Mouse (Mus musculus) midbrain, embryonic 13.5 days (tissue): ENCODE data around the gene Sfxn1. TPM values are rescaled to one million over a fixed set of nuclear protein-coding genes. Genes with fewer than 3 reads are reported as not detected.

ENCODE experiments used
- ATAC-seq: fragments of 200-750 bp; cut with Nextera tagmentation; 2 replicates; pipeline ENCODE4 v1.8.0; 2017; ENCODE audit warnings: mild to moderate bottlenecking, moderate TSS enrichment, moderate library complexity
- H3K27ac ChIP-seq: fragments of 300-500 bp; sonication (generic); 2 replicates; pipeline ENCODE4 v1.5.1; 2015; ENCODE audit warnings: inconsistent platforms, mild to moderate bottlenecking, moderate library complexity
- H3K27me3 ChIP-seq: fragments of 300-500 bp; sonication (generic); 2 replicates; pipeline ENCODE4 v1.6.1; 2015; ENCODE audit warnings: mild to moderate bottlenecking, inconsistent platforms
- H3K36me3 ChIP-seq: fragments of 300-500 bp; sonication (generic); 2 replicates; pipeline ENCODE4 v1.6.1; 2015; ENCODE audit warnings: mild to moderate bottlenecking, inconsistent platforms
- H3K4me1 ChIP-seq: fragments of 300-500 bp; sonication (generic); replicated peaks from 2 replicates; pipeline ENCODE4 v1.6.1; 2015; ENCODE audit warnings: inconsistent platforms
- H3K4me2 ChIP-seq: fragments of 300-500 bp; sonication (generic); replicated peaks from 2 replicates; pipeline ENCODE4 v1.6.1; 2015; ENCODE audit warnings: moderate library complexity, mild to moderate bottlenecking, inconsistent platforms
- H3K4me3 ChIP-seq: fragments of 300-500 bp; sonication (generic); replicated peaks from 2 replicates; pipeline ENCODE4 v1.5.1; 2015; ENCODE audit warnings: mild to moderate bottlenecking, inconsistent platforms
- H3K9ac ChIP-seq: fragments of 300-500 bp; sonication (generic); replicated peaks from 2 replicates; pipeline ENCODE4 v1.6.1; 2015; ENCODE audit warnings: mild to moderate bottlenecking, inconsistent platforms
- H3K9me3 ChIP-seq: fragments of 300-500 bp; sonication (generic); 2 replicates; pipeline ENCODE4 v1.6.1; 2016; ENCODE audit warnings: mild to moderate bottlenecking, inconsistent platforms
- WGBS: fragments of 180-500 bp; shearing (Covaris S2); methylation state at CpG from one replicate; pipeline ENCODE4 v1.1.7; 2015; 5-methylcytosine and 5-hydroxymethylcytosine counted together
- polyA plus RNA-seq: library from polyadenylated mRNA; unstranded; fragments of >200 nt; fragmentation: Nextera tagmentation; extraction: Ambion mirVana; gene quantifications from 2 replicates; pipeline ENCODE4 v1.2.1, GENCODE M21; 2015

Sfxn1 gene
- polyA plus RNA-seq, 1 experiment from 2014 or later = 82.2 TPM

DNA sequence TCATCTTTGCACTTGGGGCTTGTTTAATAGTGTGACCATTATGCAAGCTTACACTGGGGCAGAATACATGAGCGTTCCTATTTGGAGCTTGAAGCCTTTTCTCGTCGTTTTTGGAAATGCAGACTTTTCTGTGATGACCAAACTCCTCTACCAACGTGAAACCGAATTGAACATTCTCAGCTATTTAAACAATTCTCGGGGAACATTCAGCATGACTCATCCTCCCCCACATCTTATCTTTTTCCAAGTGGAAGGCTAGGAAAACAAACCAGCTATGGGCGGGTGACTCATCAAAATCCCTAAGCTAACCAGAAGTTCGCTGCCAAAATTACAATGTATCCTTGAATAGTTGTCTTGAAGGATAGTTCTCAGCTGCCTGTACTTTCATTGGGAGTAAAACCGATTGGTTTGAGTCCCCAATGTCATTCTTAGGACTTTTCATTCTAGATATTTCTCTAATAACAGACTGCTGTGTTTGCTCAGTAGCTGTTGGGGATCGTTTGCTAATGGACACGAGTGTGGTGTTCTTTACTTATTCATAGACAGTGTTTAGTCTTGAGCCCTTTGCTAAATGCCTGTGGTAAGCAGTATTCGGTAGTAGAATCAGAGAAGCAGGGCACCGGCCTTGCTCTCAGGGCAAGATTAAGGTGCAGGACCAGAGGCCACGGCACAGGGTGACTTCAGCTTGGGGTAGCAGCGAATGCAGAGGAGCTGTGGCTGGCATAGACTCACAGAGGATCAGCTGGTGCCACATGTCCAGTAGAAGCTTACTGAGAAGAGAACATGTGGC is 29.6 kb downstream of the Sfxn1 start:
- H3K4me3 ChIP-seq = no peak overlapping the region
- no peak overlapping the region for H3K4me2 ChIP-seq
- H3K36me3 ChIP-seq = peaks cover 47% of the 10 kb centered on the region
- no peaks in the 10 kb centered on the region for H3K9me3 ChIP-seq
- no peak overlapping the region for H3K27ac ChIP-seq
- H3K9ac ChIP-seq = no peak overlapping the region
- 94% methylated on average over 15 of the region's 15 CpGs for WGBS
- H3K4me1 ChIP-seq = peaks cover 11% of the 10 kb centered on the region
- H3K27me3 ChIP-seq = no peaks in the 10 kb centered on the region
- no peak for ATAC-seq

DNA sequence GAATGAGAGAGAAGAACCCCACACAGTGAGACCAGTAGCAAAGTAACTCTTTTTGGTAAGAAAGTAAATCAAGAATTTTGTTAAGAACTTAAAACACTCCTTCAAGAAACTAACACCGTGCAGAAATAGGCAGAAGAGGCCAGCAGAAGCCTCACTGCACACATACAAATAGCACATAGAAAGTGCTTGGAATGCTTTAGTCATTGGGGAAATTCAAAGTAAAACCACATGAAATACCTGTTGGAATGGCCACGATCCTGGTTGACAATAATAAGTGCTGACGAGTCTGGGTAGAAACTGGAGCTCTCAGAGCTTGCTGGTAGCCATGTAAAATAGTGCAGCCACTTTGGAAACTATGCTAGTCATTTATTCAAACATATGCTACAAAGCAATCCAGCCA is 30.4 kb downstream of the Sfxn1 start:
- H3K4me3 ChIP-seq = no peak overlapping the region
- H3K27me3 ChIP-seq = no peaks in the 10 kb centered on the region
- H3K4me2 ChIP-seq = no peak overlapping the region
- no peak for ATAC-seq
- 89% methylated on average over 3 of the region's 3 CpGs for WGBS
- H3K9ac ChIP-seq = no peak overlapping the region
- H3K27ac ChIP-seq = no peak overlapping the region
- peaks cover 11% of the 10 kb centered on the region for H3K4me1 ChIP-seq
- H3K36me3 ChIP-seq = peaks cover 46% of the 10 kb centered on the region
- H3K9me3 ChIP-seq = no peaks in the 10 kb centered on the region

DNA sequence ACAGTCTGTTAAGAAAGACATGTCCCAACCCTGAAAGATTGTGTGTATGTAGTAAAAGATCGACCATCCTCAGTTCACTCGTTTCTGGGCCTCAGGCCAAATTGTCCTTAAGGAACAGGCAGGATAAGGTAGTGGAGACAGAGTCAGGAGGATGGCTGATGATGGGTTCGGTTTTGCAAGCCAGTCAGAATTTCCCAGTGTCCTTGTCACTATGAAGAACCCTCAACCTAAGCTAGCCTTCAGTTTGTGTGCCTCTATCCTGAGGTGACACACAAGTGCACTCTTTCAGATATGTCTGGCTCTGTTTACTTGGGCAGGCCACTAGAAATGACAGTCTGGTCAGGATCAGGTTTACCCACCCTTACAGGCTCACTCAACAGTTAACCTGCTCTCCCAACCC is 31.6 kb downstream of the Sfxn1 start:
- no peak overlapping the region for H3K4me3 ChIP-seq

DNA sequence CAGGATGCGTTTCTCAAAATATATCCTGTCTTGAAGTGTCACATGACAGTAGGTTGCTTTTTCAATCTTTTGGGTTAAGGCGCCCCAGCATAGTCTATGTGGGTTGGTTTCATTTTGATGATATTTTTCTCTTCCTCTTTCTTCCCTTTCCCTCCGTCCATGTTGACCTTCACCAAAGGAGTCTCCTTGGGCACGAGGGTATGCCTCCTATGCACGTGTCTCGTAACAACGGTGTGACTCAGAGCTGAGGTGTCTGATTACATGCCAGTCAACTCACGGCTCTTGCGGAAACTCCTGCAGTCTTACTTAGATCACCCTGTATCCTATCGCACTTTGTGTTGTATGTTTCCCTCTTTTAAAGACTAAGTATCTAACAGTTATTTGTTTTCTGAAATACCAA is 32.2 kb downstream of the Sfxn1 start:
- 90% methylated on average over 10 of the region's 10 CpGs for WGBS

More for the DNA sequence above, 31.6 kb downstream of the Sfxn1 start:
- H3K4me2 ChIP-seq = no peak overlapping the region
- H3K36me3 ChIP-seq = peaks cover 43% of the 10 kb centered on the region
- 91% methylated on average over 3 of the region's 3 CpGs for WGBS
- no peaks in the 10 kb centered on the region for H3K9me3 ChIP-seq
- no peak overlapping the region for H3K9ac ChIP-seq
- no peak for ATAC-seq
- H3K4me1 ChIP-seq = peaks cover 11% of the 10 kb centered on the region
- no peak overlapping the region for H3K27ac ChIP-seq
- no peaks in the 10 kb centered on the region for H3K27me3 ChIP-seq

DNA sequence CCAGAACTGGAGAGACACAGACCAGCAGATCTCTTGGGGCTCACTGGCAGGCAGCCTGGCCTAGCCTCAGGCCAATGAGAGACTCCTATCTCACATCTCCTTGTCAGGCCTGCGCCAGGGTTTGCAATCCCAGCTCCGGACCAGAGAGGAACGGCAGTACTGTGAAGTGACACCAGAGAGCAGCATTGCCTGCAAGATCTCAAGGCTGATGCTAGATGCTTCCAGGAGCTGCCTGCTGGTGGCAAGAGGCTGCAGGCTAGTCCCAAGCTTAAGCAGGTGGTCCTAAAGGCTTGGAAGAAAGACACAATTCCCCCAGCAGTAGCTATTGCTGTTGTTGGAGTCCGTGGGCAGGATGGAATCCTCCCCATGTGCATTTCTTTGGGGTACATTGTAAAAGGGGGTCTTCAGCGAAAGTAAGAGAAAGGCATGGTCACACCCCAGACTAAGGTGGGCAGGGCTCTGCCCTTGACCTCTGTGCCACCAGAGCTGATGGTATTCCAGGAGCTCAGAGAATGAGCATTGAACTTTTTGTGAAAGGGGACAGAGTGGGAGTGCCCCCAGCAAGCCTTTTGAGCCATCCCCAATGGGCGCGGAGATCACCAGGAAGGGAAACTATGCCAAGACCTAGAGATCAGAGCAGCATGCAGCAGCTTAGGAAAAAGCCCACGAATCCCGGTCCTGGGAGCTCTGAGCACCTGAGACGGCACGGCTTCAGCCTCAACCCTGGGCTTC is 42.3 kb downstream of the Sfxn1 start:
- H3K4me3 ChIP-seq = no peak overlapping the region
- no peak overlapping the region for H3K9ac ChIP-seq
- no peaks in the 10 kb centered on the region for H3K9me3 ChIP-seq
- no peaks in the 10 kb centered on the region for H3K36me3 ChIP-seq
- H3K27me3 ChIP-seq = no peaks in the 10 kb centered on the region
- ATAC-seq = peak; percentile 79
- H3K4me2 ChIP-seq = no peak overlapping the region
- H3K4me1 ChIP-seq = peaks cover 11% of the 10 kb centered on the region; the same call in 1 of the 2 replicates
- 57% methylated on average over 11 of the region's 11 CpGs for WGBS
- H3K27ac ChIP-seq = no peak overlapping the region

More for the DNA sequence above, 32.2 kb downstream of the Sfxn1 start:
- no peak for ATAC-seq
- H3K4me1 ChIP-seq = peaks cover 11% of the 10 kb centered on the region
- H3K27me3 ChIP-seq = no peaks in the 10 kb centered on the region
- no peak overlapping the region for H3K4me3 ChIP-seq
- no peak overlapping the region for H3K9ac ChIP-seq
- H3K36me3 ChIP-seq = peaks cover 43% of the 10 kb centered on the region
- no peak overlapping the region for H3K4me2 ChIP-seq
- no peak overlapping the region for H3K27ac ChIP-seq
- no peaks in the 10 kb centered on the region for H3K9me3 ChIP-seq

DNA sequence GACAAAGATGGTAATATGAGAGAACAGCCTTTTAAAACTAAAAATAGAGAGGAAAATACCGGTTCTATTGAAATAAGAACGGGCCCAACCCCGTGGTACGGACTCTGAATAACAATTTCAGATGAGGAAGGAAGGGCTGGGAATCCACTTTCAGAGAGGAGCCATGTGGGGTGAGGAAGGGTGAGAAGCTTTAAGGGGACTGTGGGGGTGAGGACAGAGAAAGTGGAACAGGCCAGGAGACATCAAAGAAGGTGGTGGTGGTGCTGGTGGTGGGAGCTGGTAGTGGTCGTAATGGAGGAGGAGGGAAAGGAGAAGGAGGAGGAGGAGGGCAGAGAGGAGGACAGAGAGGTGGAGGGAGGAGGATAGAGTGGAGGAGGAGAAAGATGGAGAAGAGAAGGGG is 43.3 kb downstream of the Sfxn1 start:
- no peaks in the 10 kb centered on the region for H3K36me3 ChIP-seq
- H3K27ac ChIP-seq = 0 out of 2 replicates have a peak overlapping the region, but pooled peaks have one; percentile 31
- no peak overlapping the region for H3K4me2 ChIP-seq
- no peaks in the 10 kb centered on the region for H3K27me3 ChIP-seq
- no peak overlapping the region for H3K9ac ChIP-seq
- no peak overlapping the region for H3K4me3 ChIP-seq
- WGBS = 76% methylated on average over 5 of the region's 5 CpGs
- no peak for ATAC-seq
- 0 out of 2 replicates have a peak, but pooled peaks cover 3% of the 10 kb centered on the region for H3K9me3 ChIP-seq
- peaks cover 11% of the 10 kb centered on the region; the same call in 1 of the 2 replicates for H3K4me1 ChIP-seq

DNA sequence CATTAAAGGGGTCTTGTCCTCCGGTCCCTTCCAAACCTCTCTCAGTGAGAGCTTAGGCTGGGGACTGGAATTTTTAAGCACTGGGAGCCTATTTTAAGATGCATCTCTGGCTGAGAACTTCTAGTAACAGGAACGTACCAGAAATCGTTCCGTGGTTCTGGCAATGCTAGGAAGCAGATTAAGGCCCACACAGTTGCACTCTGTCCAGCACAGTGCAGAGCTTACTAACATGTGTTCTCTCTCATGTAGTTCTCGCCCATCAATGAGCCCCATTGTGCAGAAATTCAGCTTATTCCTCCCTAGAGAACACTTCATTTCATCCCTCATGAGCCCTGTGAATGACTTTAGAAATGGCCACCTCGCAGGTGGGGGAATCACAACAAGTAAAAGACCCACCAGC is 44.1 kb downstream of the Sfxn1 start:
- 0 out of 2 replicates have a peak, but pooled peaks cover 3% of the 10 kb centered on the region for H3K9me3 ChIP-seq
- WGBS = 89% methylated on average over 6 of the region's 6 CpGs
- no peaks in the 10 kb centered on the region for H3K36me3 ChIP-seq
- H3K9ac ChIP-seq = no peak overlapping the region
- H3K27ac ChIP-seq = no peak overlapping the region
- H3K4me1 ChIP-seq = peaks cover 11% of the 10 kb centered on the region; the same call in 1 of the 2 replicates
- H3K27me3 ChIP-seq = no peaks in the 10 kb centered on the region
- no peak overlapping the region for H3K4me2 ChIP-seq
- ATAC-seq = no peak
- H3K4me3 ChIP-seq = no peak overlapping the region

DNA sequence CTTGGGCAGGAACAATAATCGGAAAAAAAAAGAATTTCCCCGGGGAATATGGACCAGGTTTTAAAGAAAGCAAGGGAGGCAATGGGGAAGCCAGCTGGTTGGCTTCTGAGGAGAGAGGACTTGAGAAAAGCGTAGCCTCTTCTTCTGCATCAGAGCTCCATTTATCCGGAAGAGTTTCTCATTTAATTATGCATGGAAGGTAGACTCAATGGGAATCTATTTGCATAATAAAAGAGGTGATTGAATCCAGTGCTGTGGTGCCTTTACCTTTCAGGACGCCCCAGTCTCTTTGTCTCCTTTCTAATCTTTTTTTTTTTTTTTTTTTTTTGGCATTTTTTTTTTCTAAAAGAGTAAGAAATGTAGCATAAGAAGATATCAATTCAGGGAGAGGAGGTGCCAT is 46.7 kb downstream of the Sfxn1 start:
- no peak overlapping the region for H3K4me3 ChIP-seq
- H3K4me1 ChIP-seq = peaks cover 11% of the 10 kb centered on the region; the same call in 1 of the 2 replicates
- no peak overlapping the region for H3K4me2 ChIP-seq
- 0 out of 2 replicates have a peak overlapping the region, but pooled peaks have one; percentile 11 for H3K27ac ChIP-seq
- H3K27me3 ChIP-seq = no peaks in the 10 kb centered on the region
- no peak overlapping the region for H3K9ac ChIP-seq
- no peak for ATAC-seq
- 0 out of 2 replicates have a peak, but pooled peaks cover 3% of the 10 kb centered on the region for H3K9me3 ChIP-seq
- WGBS = 10% methylated on average over 5 of the region's 5 CpGs
- no peaks in the 10 kb centered on the region for H3K36me3 ChIP-seq

DNA sequence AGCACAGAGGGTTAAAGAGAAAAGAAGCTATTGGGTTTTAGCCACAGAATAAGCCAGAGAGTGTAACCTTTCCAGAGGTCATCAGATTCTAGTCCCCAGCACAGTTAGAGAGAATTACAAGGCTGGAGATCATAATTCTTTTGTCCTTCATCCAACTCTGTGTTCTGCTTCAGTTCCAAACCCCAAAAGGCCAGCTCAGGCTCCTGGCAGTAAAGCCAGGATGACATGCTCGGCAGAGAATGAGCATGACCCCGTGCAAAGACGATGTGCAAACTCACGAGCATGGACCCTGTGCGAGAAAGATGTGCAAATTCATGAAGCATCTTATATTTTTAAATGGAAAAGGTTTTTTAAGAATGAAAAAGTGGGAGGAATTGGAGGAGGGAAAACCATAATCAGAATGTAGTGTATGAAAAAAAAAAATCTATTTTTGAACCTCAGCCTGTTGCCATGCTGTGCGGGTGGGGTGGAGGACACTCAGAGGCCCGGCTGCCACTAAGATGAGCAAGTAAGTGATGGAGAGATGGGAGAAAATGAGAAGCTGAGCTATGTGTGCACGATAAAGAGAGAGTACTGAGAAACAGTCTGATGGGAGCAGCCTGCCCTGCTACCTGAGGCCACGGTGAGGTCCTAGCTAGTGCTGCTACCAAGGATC is 66.2 kb downstream of the Sfxn1 start:
- no peaks in the 10 kb centered on the region for H3K4me1 ChIP-seq
- H3K4me2 ChIP-seq = no peak overlapping the region
- H3K9me3 ChIP-seq = no peaks in the 10 kb centered on the region; the same call in none of the 2 replicates
- no peak for ATAC-seq
- 63% methylated on average over 9 of the region's 9 CpGs for WGBS
- H3K9ac ChIP-seq = no peak overlapping the region
- no peak overlapping the region for H3K27ac ChIP-seq
- 0 out of 2 replicates have a peak, but pooled peaks cover 8% of the 10 kb centered on the region for H3K27me3 ChIP-seq
- no peak overlapping the region for H3K4me3 ChIP-seq
- no peaks in the 10 kb centered on the region for H3K36me3 ChIP-seq

DNA sequence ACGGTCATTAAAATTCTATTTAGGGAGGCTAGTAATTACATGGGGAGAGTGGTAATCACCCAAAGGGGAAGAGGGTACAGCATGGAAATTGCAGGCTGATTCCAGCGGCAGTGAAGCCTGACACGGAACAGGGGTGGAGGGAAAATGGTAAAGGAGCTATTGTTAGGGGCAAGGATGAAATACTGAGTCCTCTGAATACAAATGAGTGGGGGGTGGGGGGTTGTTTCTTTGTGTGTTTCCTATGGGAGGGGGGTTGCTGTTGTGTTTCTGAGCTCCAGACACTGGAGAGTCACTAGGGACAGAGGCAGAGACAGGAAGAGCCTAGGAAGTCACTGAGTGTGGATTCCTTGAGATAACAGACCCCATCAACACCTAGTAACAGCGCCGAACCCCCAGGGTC is 72.1 kb downstream of the Sfxn1 start:
- WGBS = 32% methylated on average over 5 of the region's 5 CpGs
- peak overlapping the region; percentile 52 for H3K27ac ChIP-seq
- H3K4me2 ChIP-seq = no peak overlapping the region
- H3K9ac ChIP-seq = no peak overlapping the region
- H3K36me3 ChIP-seq = no peaks in the 10 kb centered on the region
- peaks cover 14% of the 10 kb centered on the region for H3K4me1 ChIP-seq
- peak; percentile 65 for ATAC-seq
- 0 out of 2 replicates have a peak, but pooled peaks cover 8% of the 10 kb centered on the region for H3K27me3 ChIP-seq
- H3K9me3 ChIP-seq = no peaks in the 10 kb centered on the region; the same call in none of the 2 replicates
- no peak overlapping the region for H3K4me3 ChIP-seq

DNA sequence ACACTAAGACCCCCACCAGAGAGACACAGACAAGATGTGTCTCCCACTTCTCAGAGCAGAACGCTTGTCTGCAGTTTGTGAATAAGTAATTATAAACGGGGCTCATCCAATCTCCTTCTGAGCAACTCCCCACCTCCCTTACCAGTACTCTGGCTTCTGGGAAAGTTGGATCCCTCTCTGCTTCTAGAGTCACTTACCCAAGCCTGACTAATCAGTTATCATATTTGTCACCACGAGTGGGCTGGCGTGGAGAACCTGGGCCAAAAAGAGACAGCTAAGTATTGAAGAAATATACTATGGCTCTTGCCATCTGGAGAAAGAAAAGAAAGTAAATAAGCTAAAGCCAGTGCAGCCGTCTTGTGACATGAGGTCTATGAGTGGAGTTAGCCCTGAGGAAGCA is 73.0 kb downstream of the Sfxn1 start:
- 61% methylated on average over 5 of the region's 5 CpGs for WGBS
- H3K4me2 ChIP-seq = no peak overlapping the region
- peaks cover 14% of the 10 kb centered on the region for H3K4me1 ChIP-seq
- H3K36me3 ChIP-seq = no peaks in the 10 kb centered on the region
- H3K4me3 ChIP-seq = no peak overlapping the region
- no peaks in the 10 kb centered on the region; the same call in none of the 2 replicates for H3K9me3 ChIP-seq
- peak overlapping the region; percentile 52; the same call in 1 of the 2 replicates for H3K27ac ChIP-seq
- ATAC-seq = no peak
- 0 out of 2 replicates have a peak, but pooled peaks cover 8% of the 10 kb centered on the region for H3K27me3 ChIP-seq
- no peak overlapping the region for H3K9ac ChIP-seq
